Comparison of ENCODE assay signal across 1 mouse cellular context in genomic region chr5:34578038-34578655, GRCm38 (mm10).
TF ChIP-seq lines count a peak whose summit lies in the region.

No protein-coding gene starts in this region.

TF ChIP-seq in MEL, 35 proteins besides CTCF, POLR2A, EP300 and RAD21:
- TF ChIP-seq POLR2AphosphoS5 (IDR thresholded peaks at IDR 0.05; ENCODE audit: borderline replicate concordance, low read depth, low read length) (no peak), ELF1 (IDR thresholded peaks at IDR 0.05; ENCODE audit: low read depth, low read length) (no peak), MAZ (IDR thresholded peaks at IDR 0.05; ENCODE audit: low read depth, low read length) (0 out of 2 replicates have a peak, but pooled peaks have one; percentile 45), POLR2AphosphoS2 (IDR thresholded peaks at IDR 0.05; ENCODE audit: low read length) (no peak), RCOR1 (IDR thresholded peaks at IDR 0.05; ENCODE audit: low read depth, low read length) (no peak), MYC (IDR thresholded peaks at IDR 0.05; ENCODE audit: low read depth, low read length) (no peak), KAT2A (conservative IDR thresholded peaks at IDR 0.05; ENCODE audit: low read depth, low read length) (no peak), MXI1 (IDR thresholded peaks at IDR 0.05; ENCODE audit: low read depth, low read length) (no peak), MYB (IDR thresholded peaks at IDR 0.05; ENCODE audit: low read depth, low read length) (no peak), USF1 (IDR thresholded peaks at IDR 0.05; ENCODE audit: low read depth, low read length) (peak; percentile 82), MAFK (IDR thresholded peaks at IDR 0.05; ENCODE audit: borderline replicate concordance, low read depth, low read length) (no peak), BHLHE40 (IDR thresholded peaks at IDR 0.05; ENCODE audit: borderline replicate concordance, low read depth, low read length) (peak; percentile 38; the same call in 1 of the 2 replicates), NRF1 (IDR thresholded peaks at IDR 0.05; ENCODE audit: insufficient read depth, low read depth, low read length, poor library complexity, severe bottlenecking) (no peak), USF2 (IDR thresholded peaks at IDR 0.05; ENCODE audit: borderline replicate concordance in 1 of 2, insufficient read depth in 1 of 2, low read depth in 1 of 2, low read length in 2 of 2) (peak in 1 of 2 experiments; percentile 46; a peak in 1 of 4 replicates), NELFE (IDR thresholded peaks at IDR 0.05; ENCODE audit: low read depth, low read length) (no peak), ZNF384 (IDR thresholded peaks at IDR 0.05; ENCODE audit: low read depth, low read length) (no peak; the same call in 1 of the 2 replicates), TCF12 (IDR thresholded peaks at IDR 0.05; ENCODE audit: low read depth, low read length) (peak; percentile 50; the same call in 1 of the 2 replicates), CHD2 (IDR thresholded peaks at IDR 0.05; ENCODE audit: low read length) (no peak), E2F4 (IDR thresholded peaks at IDR 0.05; ENCODE audit: borderline replicate concordance, low read depth, low read length) (no peak), CHD1 (IDR thresholded peaks at IDR 0.05; ENCODE audit: low read depth, low read length) (no peak), SIN3A (IDR thresholded peaks at IDR 0.05; ENCODE audit: low read length) (peak; percentile 41), GATA1 (IDR thresholded peaks at IDR 0.05; ENCODE audit: low read depth, low read length) (peak; percentile 59), JUND (IDR thresholded peaks at IDR 0.05; ENCODE audit: low read depth, low read length) (no peak), GABPA (IDR thresholded peaks at IDR 0.05; ENCODE audit: low read depth, low read length) (no peak), UBTF (IDR thresholded peaks at IDR 0.05; ENCODE audit: borderline replicate concordance, insufficient read depth, low read depth, low read length) (no peak), TBP (IDR thresholded peaks at IDR 0.05; ENCODE audit: low read depth, low read length) (no peak), TAL1 (IDR thresholded peaks at IDR 0.05; ENCODE audit: low read length) (no peak), ETS1 (IDR thresholded peaks at IDR 0.05; ENCODE audit: low read depth, low read length) (peak; percentile 52; the same call in 1 of the 2 replicates), MAX (IDR thresholded peaks at IDR 0.05; ENCODE audit: low read length) (no peak), ZMIZ1 (IDR thresholded peaks at IDR 0.05; ENCODE audit: low read depth, low read length) (no peak), MEF2A (IDR thresholded peaks at IDR 0.05; ENCODE audit: extremely low read depth, insufficient replicate concordance, low read depth, low read length, poor library complexity, severe bottlenecking) (no peak), HCFC1 (IDR thresholded peaks at IDR 0.05; ENCODE audit: low read depth, low read length) (no peak), ZC3H11A (IDR thresholded peaks at IDR 0.05; ENCODE audit: low read depth, low read length) (no peak), SMC3 (IDR thresholded peaks at IDR 0.05; ENCODE audit: low read depth, low read length) (no peak), ZKSCAN1 (IDR thresholded peaks at IDR 0.05; ENCODE audit: low read depth, low read length) (no peak)
